Mouse (Mus musculus) ES-E14 (cell line): ENCODE data around the gene Mt3.

ENCODE experiments used
- CHD2 ChIP-seq: IDR thresholded peaks from 2 replicates; pipeline ENCODE4 v1.6.1; 2014; ENCODE audit warnings: mild to moderate bottlenecking, low read depth, low read length, inconsistent platforms
- HCFC1 ChIP-seq: IDR thresholded peaks from 2 replicates; pipeline ENCODE4 v1.6.1; 2012; ENCODE audit warnings: low read length, inconsistent platforms, borderline replicate concordance; ENCODE audit not compliant: insufficient read depth
- MAFK ChIP-seq: IDR thresholded peaks from 2 replicates; pipeline ENCODE4 v1.6.1; 2014; ENCODE audit warnings: mild to moderate bottlenecking, low read depth, low read length, inconsistent platforms; ENCODE audit not compliant: insufficient read depth
- ZC3H11A ChIP-seq: IDR thresholded peaks from 2 replicates; pipeline ENCODE4 v1.6.1; 2012; ENCODE audit warnings: low read depth, mild to moderate bottlenecking, inconsistent platforms, low read length, borderline replicate concordance
- ZNF384 ChIP-seq: IDR thresholded peaks from 2 replicates; pipeline ENCODE4 v1.6.1; 2012; ENCODE audit warnings: low read depth, low read length, inconsistent platforms

- no peak for TF ChIP-seq HCFC1
- no peak for TF ChIP-seq CHD2
- TF ChIP-seq ZC3H11A = no peak
- no peak for TF ChIP-seq ZNF384
- TF ChIP-seq MAFK = no peak
These were observed 33.4 kb downstream of the Mt3 start for GRCm38 (mm10) chr8:94185791-94186190.
